Mouse (Mus musculus) cortical plate, adult 2 months (tissue): ENCODE data around the gene Lcat.

ENCODE experiments used
- CTCF ChIP-seq: fragments of 200-500 bp; IDR thresholded peaks from 2 replicates; pipeline ENCODE4 v1.5.1; 2011; ENCODE audit warnings: mild to moderate bottlenecking, control low read depth, low read length; ENCODE audit not compliant: insufficient read depth; ENCODE audit errors: extremely low read depth
- POLR2A ChIP-seq: fragments of 200-500 bp; IDR thresholded peaks from 2 replicates; pipeline ENCODE4 v1.6.1; 2011; ENCODE audit warnings: mild to moderate bottlenecking, low read length, control low read depth; ENCODE audit not compliant: insufficient read depth; ENCODE audit errors: extremely low read depth

DNA sequence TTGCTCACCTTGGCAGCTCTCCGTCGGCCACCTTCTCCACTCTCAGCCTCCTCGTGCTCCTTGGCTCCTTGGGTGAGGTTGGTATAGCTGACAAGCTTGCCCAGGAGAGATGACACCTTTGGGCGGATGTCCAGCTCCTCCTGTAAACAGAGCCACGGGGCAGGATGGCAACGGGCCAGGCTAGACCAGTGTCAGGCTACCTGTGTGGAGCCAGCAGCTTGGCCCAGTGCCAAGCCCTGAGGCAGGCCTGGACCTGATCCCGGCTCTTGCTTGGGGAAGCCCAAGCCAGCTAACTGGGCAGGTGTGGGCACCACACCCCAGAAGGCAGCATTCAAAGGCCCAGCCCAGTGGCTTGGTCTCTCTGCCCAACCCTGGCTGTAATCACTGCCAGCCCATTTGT lies 16.2 kb upstream of the Lcat start:
- no peak for TF ChIP-seq CTCF
- TF ChIP-seq POLR2A, result no peak
